Mouse (Mus musculus): ENCODE results near the gene Cela1. TPM values are rescaled to one million over a fixed set of nuclear protein-coding genes. Genes with fewer than 3 reads are reported as not detected.

Gene Cela1
- polyA plus RNA-seq, 1 experiment, result 32.1 TPM

DNA sequence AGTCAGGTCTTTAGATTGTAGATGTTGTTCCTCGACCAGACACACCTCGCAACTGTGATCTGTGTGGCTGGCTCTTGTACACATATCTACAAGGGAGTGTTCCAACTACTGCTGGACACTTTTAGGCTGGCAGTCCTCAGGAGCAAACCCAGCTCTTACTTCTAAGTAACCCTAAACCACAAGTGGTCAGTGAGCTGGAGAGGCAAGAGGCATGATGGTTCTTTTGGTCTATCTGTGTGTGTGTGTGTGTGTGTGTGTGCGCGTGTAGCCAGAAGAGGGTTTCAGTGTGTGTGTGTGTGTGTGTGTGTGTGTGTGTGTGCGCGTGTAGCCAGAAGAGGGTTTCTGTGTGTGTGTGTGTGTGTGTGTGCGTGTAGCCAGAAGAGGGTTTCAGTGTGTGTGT, 45.3 kb downstream of the Cela1 start:
- Histone ChIP-seq H3K79me3 (ENCODE audit: low read depth) (no peaks in the 10 kb centered on the region), H3K36me3 (ENCODE audit: control insufficient read depth, insufficient read depth) (no peaks in the 10 kb centered on the region), H3K4me3 (ENCODE audit: insufficient read depth, poor library complexity, severe bottlenecking) (no peak overlapping the region), H3K79me2 (ENCODE audit: control insufficient read depth, insufficient read depth) (no peaks in the 10 kb centered on the region), H3ac (ENCODE audit: control insufficient read depth, insufficient read length, low read depth) (no peak overlapping the region), H3K27me3 (ENCODE audit: control insufficient read depth, insufficient read depth, insufficient read length) (peaks cover 23% of the 10 kb centered on the region)
- no peak for TF ChIP-seq USF1 (IDR thresholded peaks at IDR 0.05; ENCODE audit: low read depth)
- no peak for TF ChIP-seq MYOD1 (IDR thresholded peaks at IDR 0.05; ENCODE audit: control insufficient read depth, insufficient read length, low read depth)
- TF ChIP-seq CTCF (IDR thresholded peaks at IDR 0.05; ENCODE audit: control insufficient read depth, insufficient read depth, insufficient read length), result no peak

DNA sequence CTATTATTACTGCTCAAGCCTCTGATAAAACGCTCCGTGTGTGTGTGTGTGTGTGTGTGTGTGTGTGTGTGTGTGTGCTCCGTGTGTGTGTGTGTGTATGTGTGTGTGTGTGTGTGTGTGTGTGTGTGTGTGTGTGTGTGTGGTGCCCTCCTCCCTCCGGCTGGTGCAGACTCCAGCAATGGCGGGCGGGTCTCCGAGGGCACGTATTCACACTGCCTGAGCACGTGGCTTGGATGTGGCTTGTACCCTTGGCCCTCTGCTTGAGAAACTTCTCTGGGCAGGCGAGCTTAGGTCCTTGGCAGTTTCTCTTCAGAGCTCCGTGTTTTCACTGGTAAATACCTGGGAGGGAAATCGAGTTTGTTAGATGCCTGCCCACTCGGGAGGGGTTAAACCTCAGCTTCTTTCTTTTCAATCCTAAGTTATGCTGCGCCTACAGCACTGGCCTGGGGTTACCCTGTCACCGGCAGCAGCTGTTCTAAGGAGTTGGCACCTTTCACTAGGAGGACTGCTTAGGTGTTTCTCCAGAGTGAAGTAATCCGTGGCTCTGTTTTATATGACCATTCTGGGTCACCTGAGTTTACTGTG, 46.4 kb downstream of the Cela1 start:
- no peaks in the 10 kb centered on the region for H3K36me3 ChIP-seq (ENCODE audit: control insufficient read depth, insufficient read depth)
- no peak overlapping the region for H3ac ChIP-seq (ENCODE audit: control insufficient read depth, insufficient read length, low read depth)
- H3K27me3 ChIP-seq (ENCODE audit: control insufficient read depth, insufficient read depth, insufficient read length), result peaks cover 33% of the 10 kb centered on the region
- H3K79me3 ChIP-seq (ENCODE audit: low read depth), result no peaks in the 10 kb centered on the region
- H3K4me3 ChIP-seq (ENCODE audit: insufficient read depth, poor library complexity, severe bottlenecking), result no peak overlapping the region
- TF ChIP-seq CEBPB (IDR thresholded peaks at IDR 0.05; ENCODE audit: low read depth), result no peak
- TF ChIP-seq MAX (IDR thresholded peaks at IDR 0.05), result no peak
- no peak for TF ChIP-seq CTCF (IDR thresholded peaks at IDR 0.05; ENCODE audit: control insufficient read depth, insufficient read depth, insufficient read length)
- TF ChIP-seq FOSL1 (IDR thresholded peaks at IDR 0.05; ENCODE audit: insufficient read depth, low read length, poor library complexity, severe bottlenecking), result no peak
- no peak for TF ChIP-seq MYOD1 (IDR thresholded peaks at IDR 0.05; ENCODE audit: control insufficient read depth, insufficient read length, low read depth)
- TF ChIP-seq USF1 (IDR thresholded peaks at IDR 0.05; ENCODE audit: low read depth), result no peak
- no peak for TF ChIP-seq MYOG (IDR thresholded peaks at IDR 0.05; ENCODE audit: control insufficient read depth, extremely low read depth, insufficient read length)
- H3K79me2 ChIP-seq (ENCODE audit: control insufficient read depth, insufficient read depth), result no peaks in the 10 kb centered on the region

DNA sequence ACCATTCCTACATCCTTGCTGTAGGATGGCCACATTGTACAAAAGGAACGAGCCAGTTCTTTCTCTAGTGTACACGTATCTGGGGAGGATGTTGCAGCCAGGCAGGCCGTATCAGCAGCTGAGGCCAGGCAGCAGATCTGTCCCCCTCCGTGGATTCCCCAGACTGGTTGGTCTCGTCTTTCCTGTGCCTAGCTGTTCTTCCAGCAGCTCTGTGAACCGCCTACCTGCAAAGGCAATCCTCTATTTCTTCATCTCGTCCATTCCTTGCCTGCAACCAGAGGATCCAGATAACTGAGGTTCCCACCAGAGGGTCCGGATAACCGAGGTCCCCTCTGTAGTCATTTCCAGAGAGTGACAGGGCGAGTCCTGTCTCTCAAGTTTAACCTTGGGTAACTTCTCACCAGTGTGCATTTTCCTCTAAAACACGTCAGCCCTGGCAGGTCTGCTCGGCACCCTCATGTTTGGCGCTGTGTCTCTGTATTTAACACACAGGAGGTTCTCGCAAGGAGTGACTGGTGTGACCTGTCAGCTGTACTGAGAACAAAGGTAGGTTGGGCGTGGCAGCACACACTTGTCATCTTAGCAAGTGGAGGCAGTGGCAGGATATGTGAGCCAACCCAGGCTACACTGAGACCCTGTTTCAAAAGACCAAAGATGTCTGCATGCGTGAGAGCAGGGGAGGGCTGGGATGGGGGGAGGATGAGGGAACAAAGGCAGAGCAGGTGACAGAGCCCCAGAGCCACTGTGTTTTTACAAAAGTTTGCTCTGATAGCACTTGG, 47.6 kb downstream of the Cela1 start:
- H3ac ChIP-seq (ENCODE audit: control insufficient read depth, insufficient read length, low read depth), result no peak overlapping the region
- no peaks in the 10 kb centered on the region for H3K79me2 ChIP-seq (ENCODE audit: control insufficient read depth, insufficient read depth)
- no peaks in the 10 kb centered on the region for H3K79me3 ChIP-seq (ENCODE audit: low read depth)
- peaks cover 39% of the 10 kb centered on the region for H3K27me3 ChIP-seq (ENCODE audit: control insufficient read depth, insufficient read depth, insufficient read length)
- H3K36me3 ChIP-seq (ENCODE audit: control insufficient read depth, insufficient read depth), result no peaks in the 10 kb centered on the region
- H3K4me3 ChIP-seq (ENCODE audit: insufficient read depth, poor library complexity, severe bottlenecking), result no peak overlapping the region
- TF ChIP-seq MYOD1 (IDR thresholded peaks at IDR 0.05; ENCODE audit: control insufficient read depth, insufficient read length, low read depth) (no peak), MYOG (IDR thresholded peaks at IDR 0.05; ENCODE audit: control insufficient read depth, extremely low read depth, insufficient read length) (no peak), CEBPB (IDR thresholded peaks at IDR 0.05; ENCODE audit: low read depth) (no peak), MAX (IDR thresholded peaks at IDR 0.05) (no peak), FOSL1 (IDR thresholded peaks at IDR 0.05; ENCODE audit: insufficient read depth, low read length, poor library complexity, severe bottlenecking) (no peak), USF1 (IDR thresholded peaks at IDR 0.05; ENCODE audit: low read depth) (no peak), CTCF (IDR thresholded peaks at IDR 0.05; ENCODE audit: control insufficient read depth, insufficient read depth, insufficient read length) (no peak)

DNA sequence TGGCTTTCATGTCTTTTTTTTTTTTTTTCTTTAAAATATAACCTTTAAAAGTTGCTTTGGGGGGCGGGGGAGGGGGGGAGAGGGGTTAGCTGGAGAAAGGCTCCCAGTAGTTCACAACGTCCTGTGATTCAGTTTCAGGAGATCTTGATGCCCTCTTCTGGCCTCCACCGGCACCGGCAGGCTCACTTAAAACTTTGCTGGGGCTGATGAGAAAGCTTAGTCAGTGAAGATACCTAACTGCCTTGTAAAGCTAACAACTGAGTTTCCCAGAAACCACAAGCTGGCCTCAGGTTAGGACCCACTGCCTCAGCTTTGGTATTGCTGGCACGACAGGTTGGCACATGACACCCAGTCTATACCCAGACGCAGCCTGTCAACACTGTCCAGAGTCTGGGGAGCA, 50.1 kb downstream of the Cela1 start:
- no peaks in the 10 kb centered on the region for H3K79me2 ChIP-seq (ENCODE audit: control insufficient read depth, insufficient read depth)
- no peak overlapping the region for H3K4me3 ChIP-seq (ENCODE audit: insufficient read depth, poor library complexity, severe bottlenecking)
- H3K36me3 ChIP-seq (ENCODE audit: control insufficient read depth, insufficient read depth), result no peaks in the 10 kb centered on the region
- H3ac ChIP-seq (ENCODE audit: control insufficient read depth, insufficient read length, low read depth), result no peak overlapping the region
- H3K79me3 ChIP-seq (ENCODE audit: low read depth), result no peaks in the 10 kb centered on the region
- H3K27me3 ChIP-seq (ENCODE audit: control insufficient read depth, insufficient read depth, insufficient read length), result peaks cover 46% of the 10 kb centered on the region
- TF ChIP-seq CEBPB (IDR thresholded peaks at IDR 0.05; ENCODE audit: low read depth) (no peak), FOSL1 (IDR thresholded peaks at IDR 0.05; ENCODE audit: insufficient read depth, low read length, poor library complexity, severe bottlenecking) (no peak), USF1 (IDR thresholded peaks at IDR 0.05; ENCODE audit: low read depth) (no peak), MYOG (IDR thresholded peaks at IDR 0.05; ENCODE audit: control insufficient read depth, extremely low read depth, insufficient read length) (no peak), CTCF (IDR thresholded peaks at IDR 0.05; ENCODE audit: control insufficient read depth, insufficient read depth, insufficient read length) (peak; percentile 13), MAX (IDR thresholded peaks at IDR 0.05) (no peak)

DNA sequence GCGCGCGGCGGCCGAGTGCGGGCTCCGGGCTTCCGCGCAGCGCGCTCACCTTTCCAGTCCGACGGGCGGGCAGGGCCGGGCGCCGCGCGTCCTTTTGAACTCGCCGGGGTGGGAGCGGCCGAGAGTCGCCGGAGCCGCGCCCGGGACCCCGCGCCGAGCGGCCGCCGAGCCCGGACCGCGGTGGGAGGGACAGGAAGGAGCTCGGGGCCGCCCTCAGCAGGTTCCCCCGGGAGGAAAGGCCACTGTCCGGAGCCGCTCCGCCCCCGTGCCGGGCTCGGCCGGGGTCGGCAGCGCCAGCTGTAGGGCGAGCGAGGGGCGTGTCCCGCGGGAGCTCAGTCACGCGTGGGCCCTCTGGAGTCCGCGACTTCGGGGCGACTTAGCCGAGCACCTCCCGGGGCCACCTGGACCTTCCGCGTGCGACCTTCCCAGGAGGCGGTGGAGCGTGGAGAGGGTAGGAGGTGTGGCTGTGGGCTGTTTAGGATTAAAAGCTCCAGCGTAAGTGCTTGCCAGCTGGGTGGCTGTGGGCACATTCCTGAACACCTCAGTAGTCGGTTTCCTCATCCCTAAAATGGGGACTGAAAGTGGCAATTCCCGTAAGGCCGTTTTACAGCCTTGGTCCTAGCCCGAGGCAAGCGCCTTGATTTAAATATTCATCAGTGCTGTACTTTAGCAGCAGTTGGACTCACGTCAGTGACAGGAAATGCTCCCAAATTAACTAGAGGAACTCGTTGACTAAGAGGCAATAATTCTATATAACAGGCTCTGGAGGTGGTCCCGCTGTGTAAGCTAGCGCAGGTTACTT, 50.8 kb downstream of the Cela1 start, which contains the start of gene Smagp:
Gene Smagp, minus strand, starts transcription at position 241 of the 802 bp plus-strand sequence.
- H3K27me3 ChIP-seq (ENCODE audit: control insufficient read depth, insufficient read depth, insufficient read length), result peaks cover 46% of the 10 kb centered on the region

More for the DNA sequence above, 50.8 kb downstream of the Cela1 start, which contains the start of gene Smagp:
- Histone ChIP-seq H3K4me3 (ENCODE audit: insufficient read depth, poor library complexity, severe bottlenecking) (no peak within 1 kb of the TSS), H3K79me2 (ENCODE audit: control insufficient read depth, insufficient read depth) (no peaks in the 10 kb centered on the region), H3ac (ENCODE audit: control insufficient read depth, insufficient read length, low read depth) (peak within 1 kb of the TSS; percentile 0), H3K79me3 (ENCODE audit: low read depth) (no peaks in the 10 kb centered on the region), H3K36me3 (ENCODE audit: control insufficient read depth, insufficient read depth) (no peaks in the 10 kb centered on the region)
- no peak for TF ChIP-seq MYOG (IDR thresholded peaks at IDR 0.05; ENCODE audit: control insufficient read depth, extremely low read depth, insufficient read length)
- TF ChIP-seq FOSL1 (IDR thresholded peaks at IDR 0.05; ENCODE audit: insufficient read depth, low read length, poor library complexity, severe bottlenecking), result no peak
- TF ChIP-seq CEBPB (IDR thresholded peaks at IDR 0.05; ENCODE audit: low read depth), result no peak
- TF ChIP-seq CTCF (IDR thresholded peaks at IDR 0.05; ENCODE audit: control insufficient read depth, insufficient read depth, insufficient read length), result no peak
- TF ChIP-seq MYOD1 (IDR thresholded peaks at IDR 0.05; ENCODE audit: control insufficient read depth, insufficient read length, low read depth), result no peak
- TF ChIP-seq USF1 (IDR thresholded peaks at IDR 0.05; ENCODE audit: low read depth), result no peak
- TF ChIP-seq MAX (IDR thresholded peaks at IDR 0.05), result no peak

Measured in C2C12 (cell line).